Mouse (Mus musculus): ENCODE data around the gene Plxnd1.

Plxnd1 gene

DNA sequence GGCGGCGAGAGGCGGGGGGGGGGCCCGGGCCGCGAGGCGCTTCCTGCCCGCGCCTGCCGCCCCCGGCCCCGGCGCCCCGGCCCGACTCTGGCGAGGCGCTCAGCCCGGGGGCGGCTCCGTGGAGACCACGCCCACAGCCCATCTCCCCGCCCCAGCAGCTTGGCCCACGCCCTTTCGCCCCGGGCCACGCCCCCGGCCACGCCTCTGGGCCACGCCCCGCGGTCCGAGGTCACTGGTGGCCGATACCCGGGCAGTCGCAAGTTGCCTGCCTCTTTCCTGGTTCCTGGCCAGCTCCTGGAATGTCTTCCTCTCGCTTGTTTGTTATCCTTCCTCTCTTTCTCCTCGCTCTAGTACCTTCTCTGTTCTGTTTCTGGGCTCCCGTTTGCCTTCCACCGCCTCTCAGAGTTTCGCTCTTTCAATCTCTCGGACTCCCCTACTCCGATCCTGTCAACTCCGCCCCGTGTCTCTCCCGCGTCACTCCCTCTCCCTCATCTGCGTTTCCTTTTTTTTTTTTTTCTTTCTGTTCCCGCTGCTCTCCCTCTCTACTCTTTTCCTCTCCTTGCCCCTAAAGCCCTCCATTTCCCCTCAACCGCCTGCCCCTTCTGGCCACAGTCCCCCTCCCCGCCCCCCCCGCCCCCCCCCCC, at the start of gene Plxnd1:
Gene Plxnd1, minus strand, starts transcription at position 129 of the 644 bp plus-strand sequence.
- DNase-seq (ENCODE audit: low spot score in 2 of 2), result peak; percentile 91 to 94

DNA sequence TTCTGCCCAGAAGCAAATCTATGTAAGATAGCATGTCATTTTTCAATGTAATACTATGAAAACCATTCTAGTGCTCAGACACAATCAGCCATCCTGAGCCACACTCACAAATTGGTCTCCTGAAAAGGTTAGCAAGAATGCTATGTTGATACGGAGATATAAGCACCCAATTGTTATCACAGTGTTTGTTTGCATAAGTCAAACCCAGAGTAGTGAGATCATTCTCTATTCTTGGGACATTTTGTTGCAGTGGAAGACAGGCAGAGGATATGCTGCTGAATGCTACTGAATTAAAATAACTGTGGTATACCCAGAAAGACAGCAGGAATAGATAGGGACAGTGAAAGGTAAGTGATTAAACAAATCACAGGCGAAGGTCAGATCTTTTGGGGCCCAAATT, 49.2 kb upstream of the Plxnd1 start:
- DNase-seq (ENCODE audit: low spot score in 2 of 2), result no peak

DNA sequence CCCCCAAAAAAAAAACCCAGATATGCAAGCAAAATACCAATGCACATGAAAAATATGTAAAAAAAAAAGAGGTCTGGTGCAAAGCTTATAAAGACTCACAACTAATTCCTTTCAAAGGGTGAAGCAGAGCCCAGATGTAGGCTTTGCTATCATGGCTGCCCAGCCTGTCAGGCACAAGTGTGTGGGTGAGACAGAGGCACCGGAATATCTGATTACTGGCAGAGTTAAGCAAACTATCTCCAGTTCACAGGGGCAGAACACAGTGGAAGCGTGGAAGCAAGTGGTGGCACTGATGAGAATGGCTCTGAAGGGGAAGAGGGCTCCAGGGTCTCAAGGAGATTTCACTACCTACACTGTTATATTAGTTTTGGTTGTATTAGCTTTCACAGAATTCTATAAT, 43.4 kb upstream of the Plxnd1 start:
- no peak for DNase-seq (ENCODE audit: low spot score in 2 of 2)

DNA sequence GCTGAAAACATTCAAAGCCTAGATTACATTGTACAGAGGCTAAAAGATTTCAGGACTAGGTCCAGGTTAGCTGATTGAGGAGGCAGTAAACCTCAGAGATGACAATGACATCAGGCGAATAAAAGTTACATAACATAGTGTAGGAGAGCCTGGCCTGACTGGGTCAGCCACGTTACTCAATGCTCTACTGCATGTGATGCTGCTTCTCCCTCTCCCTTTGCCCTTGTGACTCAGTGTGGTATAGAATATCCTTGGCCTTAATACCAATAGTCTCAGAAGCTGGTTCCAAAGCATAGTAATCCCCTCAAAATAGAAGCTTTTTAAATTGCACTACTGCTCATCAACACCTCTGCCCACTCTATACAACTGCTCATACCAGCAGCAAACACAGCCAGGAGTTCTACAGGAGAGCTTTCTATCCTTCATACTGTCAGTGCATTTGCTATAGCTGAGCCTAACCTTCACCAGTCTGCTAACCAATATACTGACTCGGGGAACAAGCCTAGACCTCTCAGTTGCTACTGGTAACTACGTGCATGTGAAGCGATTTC, 42.6 kb upstream of the Plxnd1 start:
- DNase-seq (ENCODE audit: low spot score in 2 of 2), result no peak

DNA sequence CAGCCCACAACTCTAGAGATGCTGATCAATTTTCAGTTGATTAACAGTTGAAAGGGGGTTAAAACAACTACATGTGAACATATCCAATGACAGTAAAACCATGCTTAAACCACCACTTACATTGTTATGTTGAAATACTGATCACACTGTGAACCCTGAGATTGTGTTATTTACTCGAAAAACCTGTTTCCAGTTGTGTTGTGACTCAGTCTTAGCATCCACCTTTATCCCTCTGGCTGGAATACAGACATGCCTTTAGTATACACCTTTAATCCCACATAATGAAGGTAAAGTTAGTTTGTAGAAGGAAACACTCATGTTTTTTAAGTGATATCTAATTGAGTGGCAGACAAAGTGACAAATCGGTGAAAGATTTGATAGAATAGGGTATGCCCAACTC, 41.8 kb upstream of the Plxnd1 start:
- DNase-seq (ENCODE audit: low spot score in 2 of 2), result no peak

DNA sequence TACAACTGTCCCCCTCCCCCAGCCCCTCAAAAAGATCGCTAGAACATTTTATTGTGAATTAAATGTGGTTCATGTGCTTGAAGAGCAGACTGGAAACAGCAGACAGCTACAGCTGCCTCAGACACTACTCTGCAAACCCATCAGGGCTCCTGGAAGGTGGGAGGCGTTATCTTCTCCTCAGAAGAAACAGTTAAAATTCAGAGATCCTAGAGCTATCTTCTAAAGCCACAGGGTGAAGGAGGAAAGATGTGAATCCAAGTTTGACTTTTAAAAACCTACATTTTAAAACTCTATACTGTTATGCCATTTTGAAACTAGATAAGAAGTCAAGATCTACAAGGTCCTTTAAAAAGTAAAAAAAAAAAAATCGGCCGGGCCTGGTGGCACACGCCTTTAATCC, 36.2 kb upstream of the Plxnd1 start:
- DNase-seq (ENCODE audit: low spot score in 2 of 2), result no peak

DNA sequence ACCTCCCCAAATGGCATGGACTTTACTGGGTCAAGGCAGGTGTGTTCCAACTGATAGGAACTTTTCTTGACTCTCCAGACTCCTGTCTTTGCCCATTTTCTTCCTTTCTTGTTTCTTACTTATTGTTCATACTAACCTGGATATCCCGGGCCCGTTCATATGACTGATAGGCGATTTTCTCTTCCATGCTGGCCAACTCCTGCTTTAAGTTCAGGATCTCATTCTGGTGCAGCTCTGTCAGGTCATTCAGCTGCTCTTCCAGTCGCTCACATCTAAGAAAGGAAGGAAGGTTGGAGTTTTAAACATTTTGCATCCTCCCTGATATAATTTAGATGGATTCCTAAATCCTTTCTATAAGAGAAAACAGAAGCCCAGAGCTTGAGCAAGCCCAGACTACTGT, 29.9 kb upstream of the Plxnd1 start:
- DNase-seq (ENCODE audit: low spot score in 2 of 2), result no peak

DNA sequence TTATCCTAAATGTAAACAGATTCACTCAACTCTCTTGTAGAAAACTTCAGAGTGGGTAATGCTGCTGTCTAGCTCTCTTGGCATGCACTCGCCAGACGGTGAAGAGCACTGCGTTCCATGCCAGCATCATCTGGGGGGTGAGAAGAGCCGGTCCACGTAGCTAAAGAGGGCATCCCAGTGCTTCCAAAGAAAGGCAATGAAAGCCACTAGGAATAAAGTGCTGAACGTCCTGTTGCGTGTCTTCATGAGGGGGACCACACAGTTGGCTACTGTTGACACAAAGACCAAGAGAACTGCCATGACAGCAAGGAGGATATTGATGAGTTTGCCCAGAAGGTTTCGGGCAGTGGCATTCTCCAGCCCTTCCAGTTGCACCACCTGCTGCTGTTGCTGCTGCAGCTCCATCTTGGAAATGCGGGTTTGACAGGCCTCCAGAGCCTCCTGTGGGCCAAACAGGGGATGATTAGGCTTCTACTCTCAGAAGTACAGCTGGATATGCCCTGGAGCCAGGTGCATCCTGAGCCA, 27.2 kb upstream of the Plxnd1 start:
- peak in 1 of 2 experiments; percentile 68 for DNase-seq (ENCODE audit: low spot score in 2 of 2)

DNA sequence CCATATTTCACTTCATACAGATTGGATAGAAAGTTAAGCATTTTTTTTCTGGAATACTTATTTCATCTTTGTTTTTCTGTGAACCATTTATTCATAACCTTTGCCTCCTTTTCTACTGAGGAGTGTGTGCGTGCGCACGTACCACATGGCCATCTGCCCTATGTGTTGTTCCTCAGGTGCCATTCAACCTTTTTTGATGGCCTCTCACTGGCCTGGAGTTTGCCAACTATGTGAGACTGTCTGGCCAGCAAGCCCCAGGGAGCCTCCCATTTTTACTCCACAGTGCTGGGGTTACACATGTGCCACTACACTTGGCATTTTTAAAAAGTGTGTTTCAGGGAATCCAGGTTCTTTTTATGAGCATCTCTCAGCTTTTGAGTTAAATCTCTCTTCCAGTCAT, 21.1 kb upstream of the Plxnd1 start:
- no peak for DNase-seq (ENCODE audit: low spot score in 2 of 2)

DNA sequence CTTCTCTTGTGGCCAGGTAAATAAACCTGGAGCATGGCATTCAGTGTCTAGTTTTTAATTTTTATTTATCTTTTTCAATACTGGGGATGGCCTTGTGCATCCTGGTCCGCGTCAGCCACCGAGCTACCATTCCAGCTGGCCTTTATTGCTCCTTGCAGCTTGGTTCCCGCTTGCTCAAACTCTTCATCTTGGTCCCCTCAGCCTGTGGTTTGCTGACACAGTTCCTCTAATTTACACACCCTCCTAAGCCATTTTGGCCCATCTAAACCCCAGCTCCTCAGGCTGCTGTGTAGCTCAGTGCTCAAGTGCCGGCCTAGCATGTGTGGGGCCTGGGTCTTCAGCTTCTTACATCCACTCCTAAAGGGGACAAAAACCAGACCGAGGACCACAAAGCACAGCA, 19.3 kb upstream of the Plxnd1 start:
- no peak for DNase-seq (ENCODE audit: low spot score in 2 of 2)

DNA sequence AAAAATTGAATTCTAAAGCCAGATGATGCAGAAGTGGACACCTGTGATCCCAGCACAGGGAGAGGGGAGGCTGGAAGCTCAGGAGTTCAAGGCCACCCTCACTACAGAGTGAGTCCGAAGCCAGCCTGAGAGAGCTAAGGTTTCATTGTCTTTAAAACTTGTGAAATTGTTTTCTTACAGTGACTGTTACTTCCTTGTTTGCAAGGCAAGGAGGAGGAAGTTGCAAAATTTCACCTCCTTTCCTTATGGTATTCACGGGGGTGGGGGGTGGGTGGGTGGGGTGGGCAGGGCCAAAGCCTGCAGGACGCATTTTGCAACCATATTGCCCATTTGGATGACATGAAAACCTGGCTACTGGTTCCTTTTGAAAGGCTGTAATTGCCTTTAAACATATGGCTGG, 18.9 kb upstream of the Plxnd1 start:
- DNase-seq (ENCODE audit: low spot score in 2 of 2), result no peak

DNA sequence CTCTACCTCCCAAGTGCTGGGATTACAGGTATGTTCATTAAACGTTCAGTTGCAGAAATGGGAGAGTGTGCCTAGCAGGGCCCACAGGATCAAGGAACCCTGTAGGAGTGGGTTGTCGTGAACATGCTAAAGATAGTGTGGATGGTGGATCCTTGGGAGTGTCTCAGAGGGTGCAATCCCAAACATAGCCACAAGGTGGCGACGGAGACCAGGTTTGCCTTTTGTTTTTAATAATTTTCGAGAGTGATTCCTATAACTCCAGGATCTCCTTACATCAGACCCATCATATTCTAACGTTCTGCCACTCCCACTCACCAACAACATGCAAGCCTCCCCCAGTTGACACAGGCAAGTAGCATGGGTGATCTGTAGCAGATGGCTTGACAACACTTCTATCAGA, 15.7 kb upstream of the Plxnd1 start:
- DNase-seq (ENCODE audit: low spot score in 2 of 2), result peak; percentile 69 to 91

DNA sequence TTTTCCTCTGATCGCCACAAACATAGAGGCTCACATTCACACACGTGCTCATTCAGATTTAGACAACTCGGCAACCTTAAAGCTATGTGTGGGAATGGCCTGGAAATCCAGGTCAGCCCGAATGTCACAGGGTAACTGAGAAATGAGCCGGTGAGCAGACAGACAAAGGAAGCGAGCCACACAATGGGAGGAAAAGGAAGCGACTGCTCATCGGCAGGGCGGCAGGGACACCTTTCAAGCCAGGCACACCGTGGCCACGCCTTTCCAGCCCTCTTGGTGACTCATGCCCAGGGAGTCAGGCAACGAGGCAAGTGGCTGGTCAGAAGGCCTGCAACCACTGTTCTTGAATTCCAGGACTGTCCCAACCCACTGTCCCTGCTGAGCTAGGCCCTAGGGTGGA, 14.6 kb upstream of the Plxnd1 start:
- DNase-seq (ENCODE audit: low spot score in 2 of 2), result peak in 1 of 2 experiments; percentile 65

DNA sequence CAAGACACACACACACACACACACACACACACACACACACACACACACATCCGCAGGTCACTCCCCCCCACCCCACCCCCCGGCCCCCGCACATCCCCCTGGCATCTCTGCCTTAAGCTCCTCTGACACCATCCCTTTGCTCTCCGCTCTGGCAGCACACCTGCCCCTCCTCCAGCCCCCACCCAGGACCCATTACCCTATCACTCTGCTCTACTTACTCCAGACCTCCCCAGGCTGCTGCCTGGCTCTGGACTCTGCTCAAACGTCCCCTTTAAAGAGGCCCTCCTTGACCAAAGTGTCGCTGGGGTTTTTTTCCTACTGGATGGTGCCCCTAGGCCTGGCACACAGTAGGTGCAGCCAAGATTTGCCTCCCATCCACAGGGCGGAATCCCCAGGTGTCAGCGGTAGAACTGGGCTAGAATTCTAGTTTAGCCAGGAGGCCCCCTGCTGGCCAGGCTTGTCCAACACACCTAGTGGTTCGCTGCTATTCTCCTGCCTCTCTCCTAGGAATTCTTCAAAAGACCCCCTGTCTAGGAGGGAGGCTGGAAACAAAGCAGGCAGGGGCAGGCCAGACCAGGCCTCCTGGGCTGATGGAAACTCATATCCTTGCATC, 12.9 kb upstream of the Plxnd1 start:
- DNase-seq (ENCODE audit: low spot score in 2 of 2), result peak; percentile 56 to 86

DNA sequence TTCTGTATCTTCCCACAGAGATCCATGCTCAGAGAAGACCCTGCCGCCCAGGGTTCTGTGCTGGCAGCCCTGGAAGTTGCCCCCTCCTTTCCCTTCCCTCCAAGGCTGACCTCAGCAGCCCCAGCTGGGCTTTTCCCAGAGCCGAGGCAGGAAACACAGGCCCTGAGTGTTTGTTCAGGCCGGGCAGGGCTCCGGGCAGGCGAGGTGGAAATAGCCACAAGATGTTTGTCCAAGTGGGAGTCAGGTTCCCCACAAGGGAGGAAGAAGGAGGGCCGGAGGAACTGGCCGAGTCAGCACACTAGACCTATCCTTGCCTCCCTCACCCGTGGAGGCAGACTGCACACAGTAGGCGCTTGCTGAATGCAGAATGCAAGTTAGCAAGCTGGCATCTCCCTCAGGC, 11.9 kb upstream of the Plxnd1 start:
- peak in 1 of 2 experiments; percentile 63 for DNase-seq (ENCODE audit: low spot score in 2 of 2)

DNA sequence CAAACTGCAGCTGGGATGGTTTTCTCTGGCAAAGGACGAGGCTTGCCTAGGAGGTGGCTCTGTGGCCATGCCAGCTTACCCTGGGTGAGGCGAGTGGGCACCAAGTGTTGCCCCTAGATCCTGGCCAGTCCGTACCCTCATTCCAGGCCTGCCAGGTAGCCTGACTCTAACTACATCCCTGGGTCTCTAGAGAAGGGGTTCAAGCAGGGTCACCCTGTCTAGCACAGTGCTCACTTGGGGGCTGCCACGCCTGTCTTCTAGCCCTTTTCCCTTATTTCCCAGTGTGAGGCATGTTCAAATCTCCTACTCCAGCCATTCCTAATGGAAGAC, 11.1 kb upstream of the Plxnd1 start:
- no peak for DNase-seq (ENCODE audit: low spot score in 2 of 2)

DNA sequence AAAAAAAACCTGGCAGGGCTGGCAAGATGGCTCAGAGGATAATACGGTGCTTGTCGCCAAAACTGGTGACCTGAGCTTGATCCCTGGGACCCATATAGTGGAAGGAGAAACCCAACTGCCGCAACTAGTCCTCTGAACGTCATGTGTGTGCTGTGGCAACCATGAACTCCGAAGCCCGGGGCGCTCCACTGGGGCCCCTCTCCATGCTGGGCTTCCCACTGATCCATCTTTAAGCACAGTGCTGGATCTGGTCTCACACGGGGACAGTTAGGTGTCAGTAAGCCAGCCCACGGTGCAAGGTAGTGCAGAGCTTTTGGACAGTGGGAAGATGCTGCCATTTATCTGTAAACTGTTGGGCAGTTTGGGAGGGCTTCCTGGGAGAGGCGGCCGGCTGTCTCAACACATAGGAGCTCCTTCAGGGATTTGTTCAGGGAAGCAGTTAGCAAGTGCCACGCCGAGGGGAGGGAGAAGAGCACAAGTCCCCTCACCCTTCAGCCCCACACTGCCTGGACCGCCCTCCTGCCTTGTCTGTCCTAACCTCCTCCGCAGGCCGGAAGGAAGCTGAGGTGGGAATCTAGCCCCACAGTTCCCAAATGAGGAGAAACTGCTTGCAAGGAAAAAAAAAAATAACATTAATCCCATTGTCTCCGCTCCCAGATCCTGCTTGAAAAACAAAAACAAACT, 10.6 kb upstream of the Plxnd1 start:
- DNase-seq (ENCODE audit: low spot score in 2 of 2), result peak in 1 of 2 experiments; percentile 60

DNA sequence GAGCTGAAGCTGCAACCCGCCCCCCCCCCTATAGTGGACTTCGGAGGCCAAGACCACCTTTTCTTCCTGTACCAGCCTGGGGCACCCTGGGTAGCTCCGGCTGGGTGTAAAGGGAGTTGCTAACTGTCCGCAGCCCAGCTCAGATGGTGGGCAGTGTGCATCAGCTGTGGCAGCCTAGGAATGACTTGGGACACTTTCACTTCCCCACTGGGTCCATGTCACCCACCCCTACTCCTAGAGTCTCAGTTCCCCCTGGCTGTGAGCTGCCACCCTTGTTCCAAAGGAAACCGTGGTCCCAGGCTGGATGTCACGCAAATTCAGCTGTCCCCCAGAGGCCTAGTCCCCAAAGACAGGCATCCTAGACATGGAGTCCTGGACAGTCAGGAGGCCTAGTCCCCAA, 9.9 kb upstream of the Plxnd1 start:
- DNase-seq (ENCODE audit: low spot score in 2 of 2), result peak in 1 of 2 experiments; percentile 62

DNA sequence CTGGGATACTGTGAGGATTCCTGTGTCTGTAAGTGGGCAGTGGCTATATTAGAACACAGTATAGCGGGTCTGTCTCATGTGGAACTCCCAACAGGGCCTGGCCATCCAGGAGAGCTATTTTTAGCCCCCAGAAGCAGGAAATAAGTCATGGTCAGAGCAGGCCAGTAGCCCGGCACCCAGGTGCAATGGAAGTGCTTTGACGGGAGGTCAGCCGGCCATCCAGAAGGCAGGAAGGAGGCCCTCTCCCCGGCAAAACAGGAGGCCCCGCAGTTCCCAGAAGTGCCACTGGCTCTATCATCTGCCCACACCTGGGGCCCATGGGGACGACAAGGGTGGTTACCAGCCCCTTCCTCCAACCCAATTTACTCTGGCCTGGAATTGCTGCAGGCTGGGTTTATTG, 9.3 kb upstream of the Plxnd1 start:
- DNase-seq (ENCODE audit: low spot score in 2 of 2), result peak in 1 of 2 experiments; percentile 66

DNA sequence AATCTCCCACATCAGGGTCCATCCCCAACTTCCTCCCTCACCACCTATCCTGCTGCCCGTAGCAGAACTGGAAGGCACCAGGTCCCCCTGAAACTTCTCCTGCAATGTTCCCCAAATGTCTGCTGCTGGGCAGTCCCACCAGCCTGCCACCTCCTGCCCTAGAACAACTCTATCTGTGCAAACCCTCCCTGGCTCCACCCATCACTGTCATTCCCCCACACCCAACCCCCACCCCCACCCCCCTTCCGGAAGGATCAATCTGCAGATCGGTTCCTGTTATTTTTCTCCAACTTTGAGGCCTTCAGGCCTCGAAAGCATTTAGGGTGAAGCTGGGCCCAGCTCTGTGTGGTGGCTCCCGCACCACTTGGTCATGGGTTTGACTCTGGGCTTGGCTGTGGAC, 8.7 kb upstream of the Plxnd1 start:
- DNase-seq (ENCODE audit: low spot score in 2 of 2), result no peak

DNA sequence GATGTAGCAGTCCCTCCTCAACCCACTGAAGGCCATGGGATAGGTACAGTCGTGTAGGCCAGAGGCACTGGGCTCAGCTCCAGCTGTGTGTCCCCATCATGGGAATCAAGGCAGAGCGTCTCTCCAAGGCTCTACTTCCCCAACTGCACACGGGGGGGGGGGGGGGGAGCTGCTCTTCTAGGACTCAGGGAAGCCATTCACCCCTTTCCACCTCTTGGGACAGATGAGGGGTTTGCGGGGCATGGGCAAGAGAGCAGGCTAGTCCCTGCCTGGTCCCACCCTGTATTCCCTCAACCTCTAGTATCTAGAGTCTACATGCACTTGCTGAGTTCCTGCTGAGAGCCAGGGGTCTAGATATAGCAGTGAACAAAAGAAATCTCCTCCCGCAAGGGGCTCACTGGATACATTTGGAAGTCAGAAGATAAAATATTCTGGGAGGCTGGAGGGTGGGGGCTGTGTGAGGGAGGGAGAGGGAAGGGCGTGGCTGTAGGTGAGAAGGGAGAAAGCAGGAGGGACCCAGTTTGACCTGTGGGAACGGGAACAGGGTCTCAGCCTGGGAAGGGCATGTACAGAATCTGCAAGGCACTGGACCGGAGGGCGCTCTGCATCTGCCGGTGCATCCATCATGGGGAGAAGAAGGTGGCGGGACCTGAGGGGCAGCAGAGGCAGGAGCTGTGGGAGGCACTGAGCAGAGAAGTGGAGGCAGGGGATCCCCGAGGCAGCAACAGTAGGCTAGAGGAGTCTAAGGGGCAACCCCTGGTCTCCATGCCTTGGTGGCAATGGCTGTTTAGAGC, 7.7 kb upstream of the Plxnd1 start:
- DNase-seq (ENCODE audit: low spot score in 2 of 2), result no peak

DNA sequence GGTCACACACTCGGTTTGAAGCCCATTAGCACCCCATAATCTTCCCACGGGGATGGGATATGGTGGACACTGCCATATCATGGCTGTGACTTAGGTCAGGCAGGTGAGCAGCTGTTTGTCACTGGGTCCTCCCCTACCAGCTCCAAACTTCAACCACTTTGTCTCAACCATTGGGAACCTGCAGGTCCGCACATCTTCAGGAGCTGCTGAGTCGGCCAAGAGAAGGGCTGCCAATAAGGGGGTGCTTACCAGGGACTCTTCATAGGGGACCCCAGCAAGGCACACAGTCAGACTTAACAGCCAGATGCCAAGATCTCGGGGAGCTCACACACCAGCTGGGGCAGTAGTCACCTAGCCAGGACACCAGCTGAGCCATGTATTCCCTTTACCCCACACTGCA, 6.0 kb upstream of the Plxnd1 start:
- no peak for DNase-seq (ENCODE audit: low spot score in 2 of 2)
